Mouse (Mus musculus) neural tube, embryonic 12.5 days (tissue): Measurements from ENCODE around the gene Ccrl2. TPM values are rescaled to one million over a fixed set of nuclear protein-coding genes. Genes with fewer than 3 reads are reported as not detected.

ENCODE experiments used
- ATAC-seq: fragments of 200-750 bp; cut with Nextera tagmentation; 2 replicates; pipeline ENCODE4 v1.8.0; 2017; ENCODE audit warnings: low read depth, mild to moderate bottlenecking, moderate TSS enrichment, moderate library complexity; ENCODE audit not compliant: low FRiP score
- H3K27ac ChIP-seq: fragments of 300-500 bp; sonication (generic); 2 replicates; pipeline ENCODE4 v1.5.1; 2016
- H3K27me3 ChIP-seq: fragments of 300-500 bp; sonication (generic); replicated peaks from 2 replicates; pipeline ENCODE4 v1.6.1; 2016; ENCODE audit warnings: mild to moderate bottlenecking
- H3K36me3 ChIP-seq: fragments of 300-500 bp; sonication (generic); 2 replicates; pipeline ENCODE4 v1.6.1; 2016; ENCODE audit warnings: mild to moderate bottlenecking
- H3K4me1 ChIP-seq: fragments of 300-500 bp; sonication (generic); 2 replicates; pipeline ENCODE4 v1.6.1; 2016
- H3K4me2 ChIP-seq: fragments of 300-500 bp; sonication (generic); replicated peaks from 2 replicates; pipeline ENCODE4 v1.6.1; 2016; ENCODE audit warnings: mild to moderate bottlenecking
- H3K4me3 ChIP-seq: fragments of 300-500 bp; sonication (generic); 2 replicates; pipeline ENCODE4 v1.5.1; 2016
- H3K9ac ChIP-seq: fragments of 300-500 bp; sonication (generic); 2 replicates; pipeline ENCODE4 v1.6.1; 2016; ENCODE audit warnings: mild to moderate bottlenecking
- H3K9me3 ChIP-seq: fragments of 300-500 bp; sonication (generic); 2 replicates; pipeline ENCODE4 v1.6.1; 2016; ENCODE audit warnings: mild to moderate bottlenecking
- WGBS: fragments of 180-500 bp; shearing (Covaris S2); methylation state at CpG from one replicate; pipeline ENCODE4 v1.1.7; 2016; 5-methylcytosine and 5-hydroxymethylcytosine counted together
- polyA plus RNA-seq: library from polyadenylated mRNA; unstranded; fragments of >200 nt; fragmentation: Nextera tagmentation; extraction: Ambion mirVana; gene quantifications from 2 replicates; pipeline ENCODE4 v1.2.1, GENCODE M21; 2016

Gene Ccrl2
- polyA plus RNA-seq, 1 experiment from 2014 or later, result 0.70 TPM

DNA sequence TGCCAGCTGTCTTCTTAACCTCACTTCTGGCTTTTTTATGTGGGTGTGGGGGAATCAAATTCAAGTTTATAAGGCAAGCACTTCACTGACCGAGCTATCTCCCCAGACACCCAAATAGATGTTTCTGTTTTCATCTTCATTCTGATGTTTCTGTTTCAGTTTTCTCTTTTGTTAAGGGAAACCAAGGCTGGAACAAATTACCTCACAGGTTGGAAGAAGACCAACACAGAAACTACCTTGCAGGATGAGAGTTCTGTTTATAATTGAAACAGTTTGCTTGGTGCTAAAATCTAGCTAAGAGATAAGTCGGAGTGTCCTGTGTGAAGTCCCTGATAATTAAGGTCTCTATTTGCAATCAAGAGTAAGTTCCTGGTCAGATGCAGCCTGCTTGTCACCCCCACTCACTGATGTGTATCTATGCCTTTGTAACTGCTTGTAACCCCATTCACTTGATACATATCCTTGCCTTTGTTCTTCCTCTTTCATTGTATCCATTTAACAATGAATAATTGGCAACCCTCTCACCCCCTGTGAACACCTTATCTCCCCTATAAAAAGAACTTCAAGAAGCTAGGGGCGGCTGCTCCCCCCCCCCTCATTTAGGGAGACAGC is 29.8 kb upstream of the Ccrl2 start:
- H3K4me1 ChIP-seq, result peaks cover 8% of the 10 kb centered on the region; the same call in 1 of the 2 replicates
- H3K4me2 ChIP-seq, result no peak overlapping the region
- H3K27ac ChIP-seq, result no peak overlapping the region
- H3K27me3 ChIP-seq, result no peaks in the 10 kb centered on the region
- H3K9me3 ChIP-seq, result no peaks in the 10 kb centered on the region
- no peak for ATAC-seq
- no peaks in the 10 kb centered on the region for H3K36me3 ChIP-seq
- H3K4me3 ChIP-seq, result no peak overlapping the region
- 21% methylated on average over 3 of the region's 3 CpGs for whole genome bisulfite sequencing
- no peak overlapping the region for H3K9ac ChIP-seq

DNA sequence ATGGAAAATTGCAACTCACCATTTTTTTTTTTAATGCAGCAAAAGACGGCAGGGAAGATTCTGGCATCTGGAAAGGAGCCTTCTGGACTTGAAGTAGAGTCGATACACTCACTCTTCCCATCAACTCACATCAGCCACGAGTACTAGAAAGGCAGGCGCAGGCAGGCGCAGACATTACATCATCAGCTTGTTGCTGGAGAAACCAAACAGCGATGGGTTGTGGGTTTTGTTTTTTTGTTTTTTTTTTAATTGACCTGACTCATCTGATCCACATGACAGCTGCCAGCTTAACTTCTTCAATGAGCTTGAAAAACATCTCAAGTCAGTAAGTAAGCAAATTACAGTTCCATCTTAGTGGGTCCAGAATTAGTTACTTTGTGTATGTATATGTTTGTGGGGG is 28.8 kb upstream of the Ccrl2 start:
- H3K4me1 ChIP-seq, result peaks cover 8% of the 10 kb centered on the region; the same call in 1 of the 2 replicates
- H3K9ac ChIP-seq, result no peak overlapping the region
- 77% methylated on average over 6 of the region's 6 CpGs for WGBS
- no peaks in the 10 kb centered on the region for H3K27me3 ChIP-seq
- no peak overlapping the region for H3K4me2 ChIP-seq
- no peaks in the 10 kb centered on the region for H3K9me3 ChIP-seq
- H3K27ac ChIP-seq, result no peak overlapping the region
- H3K4me3 ChIP-seq, result no peak overlapping the region
- no peak for ATAC-seq
- no peaks in the 10 kb centered on the region for H3K36me3 ChIP-seq

DNA sequence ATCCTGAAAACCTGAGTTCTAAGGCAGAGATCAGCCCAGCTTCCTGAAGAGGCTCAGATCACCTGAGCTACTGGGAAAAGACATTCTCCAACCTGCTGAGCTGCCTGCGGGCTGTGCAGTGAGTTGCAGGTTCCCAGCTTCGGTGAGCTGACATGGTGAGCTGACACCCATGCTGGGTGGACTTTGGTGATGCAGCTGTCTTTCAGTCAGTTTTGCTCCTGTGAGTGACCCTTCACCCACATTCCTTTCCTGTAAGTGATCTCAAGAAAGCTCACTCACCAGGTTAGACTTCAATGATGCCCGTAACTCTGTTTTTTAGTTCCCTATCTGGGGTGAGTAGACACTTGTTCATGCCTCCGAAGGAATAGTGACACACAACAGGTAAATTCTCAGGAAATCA is 28.0 kb upstream of the Ccrl2 start:
- no peak for ATAC-seq
- no peaks in the 10 kb centered on the region for H3K27me3 ChIP-seq
- no peak overlapping the region for H3K4me3 ChIP-seq
- H3K4me2 ChIP-seq, result no peak overlapping the region
- no peaks in the 10 kb centered on the region for H3K36me3 ChIP-seq
- no peaks in the 10 kb centered on the region for H3K9me3 ChIP-seq
- 64% methylated on average over 4 of the region's 4 CpGs for WGBS
- no peak overlapping the region for H3K9ac ChIP-seq
- peaks cover 8% of the 10 kb centered on the region; the same call in 1 of the 2 replicates for H3K4me1 ChIP-seq
- no peak overlapping the region for H3K27ac ChIP-seq

DNA sequence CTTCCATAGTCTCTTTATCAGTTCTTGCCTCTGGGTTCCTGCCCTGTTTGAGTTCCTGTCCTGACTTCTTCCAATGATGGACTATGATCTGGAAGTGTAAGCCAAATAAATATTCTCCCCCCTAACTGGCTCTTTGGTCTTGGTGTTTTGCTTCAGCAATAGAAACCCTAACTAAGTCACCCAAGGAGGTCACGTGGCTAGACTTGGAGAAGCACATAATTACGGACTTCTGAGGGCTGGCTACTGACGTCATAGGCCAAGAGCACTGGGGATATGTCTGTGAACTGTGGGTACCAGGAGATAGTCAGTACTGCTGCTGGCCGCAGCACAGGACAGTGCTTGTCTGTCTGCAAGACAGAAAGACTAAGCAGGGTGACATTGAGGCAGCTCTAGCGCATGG is 24.4 kb upstream of the Ccrl2 start:
- no peak for ATAC-seq
- WGBS, result 85% methylated on average over 5 of the region's 5 CpGs
- H3K27me3 ChIP-seq, result no peaks in the 10 kb centered on the region

DNA sequence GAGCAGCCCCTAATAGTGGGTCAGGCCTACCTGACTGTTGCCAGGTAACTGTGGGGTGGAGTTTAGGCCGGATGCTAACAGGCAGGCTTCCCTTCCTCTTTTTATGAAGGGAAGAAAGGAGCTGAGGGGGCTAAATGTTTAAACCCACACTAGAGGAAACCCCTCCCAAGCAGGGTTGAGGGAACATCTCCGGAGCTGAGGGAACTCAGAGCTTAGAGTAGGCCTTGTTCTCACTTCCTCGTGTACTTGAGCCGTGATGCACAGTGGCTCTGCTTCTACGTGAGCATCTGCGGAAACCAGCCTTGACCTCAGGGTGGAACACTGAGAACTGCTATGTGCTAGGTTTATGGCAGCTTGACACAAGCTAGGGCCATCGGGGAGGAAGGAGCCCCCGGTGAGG is 23.5 kb upstream of the Ccrl2 start:
- 87% methylated on average over 8 of the region's 8 CpGs for WGBS
- Histone ChIP-seq H3K27me3 (no peaks in the 10 kb centered on the region), H3K4me1 (no peaks in the 10 kb centered on the region), H3K27ac (no peak overlapping the region), H3K9ac (no peak overlapping the region), H3K9me3 (no peaks in the 10 kb centered on the region), H3K36me3 (no peaks in the 10 kb centered on the region), H3K4me3 (no peak overlapping the region), H3K4me2 (no peak overlapping the region)
- ATAC-seq, result no peak

More for the DNA sequence above, 24.4 kb upstream of the Ccrl2 start:
- Histone ChIP-seq H3K27ac (no peak overlapping the region), H3K4me2 (no peak overlapping the region), H3K9me3 (no peaks in the 10 kb centered on the region), H3K36me3 (no peaks in the 10 kb centered on the region), H3K9ac (no peak overlapping the region), H3K4me3 (no peak overlapping the region), H3K4me1 (no peaks in the 10 kb centered on the region)

DNA sequence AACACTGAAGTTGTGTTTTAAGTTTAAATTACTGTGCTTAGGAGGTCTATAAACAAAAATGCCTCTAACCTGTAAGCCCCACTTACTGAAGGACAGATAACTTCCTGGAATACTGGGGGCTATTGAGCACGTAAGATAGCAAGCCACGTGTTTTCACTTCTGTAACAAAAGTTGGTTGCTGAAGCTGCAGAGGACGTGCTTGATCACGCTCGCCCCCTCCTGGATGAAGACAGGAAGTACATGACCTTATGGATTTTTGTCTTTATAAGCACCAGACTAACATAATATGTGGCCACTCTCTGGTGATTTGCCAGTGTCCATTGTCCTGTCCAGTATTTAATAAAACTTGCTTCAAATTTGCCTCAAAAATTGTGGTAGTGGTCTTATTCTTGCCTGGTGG is 20.4 kb upstream of the Ccrl2 start:
- no peak for ATAC-seq
- WGBS, result 59% methylated on average over 5 of the region's 5 CpGs

DNA sequence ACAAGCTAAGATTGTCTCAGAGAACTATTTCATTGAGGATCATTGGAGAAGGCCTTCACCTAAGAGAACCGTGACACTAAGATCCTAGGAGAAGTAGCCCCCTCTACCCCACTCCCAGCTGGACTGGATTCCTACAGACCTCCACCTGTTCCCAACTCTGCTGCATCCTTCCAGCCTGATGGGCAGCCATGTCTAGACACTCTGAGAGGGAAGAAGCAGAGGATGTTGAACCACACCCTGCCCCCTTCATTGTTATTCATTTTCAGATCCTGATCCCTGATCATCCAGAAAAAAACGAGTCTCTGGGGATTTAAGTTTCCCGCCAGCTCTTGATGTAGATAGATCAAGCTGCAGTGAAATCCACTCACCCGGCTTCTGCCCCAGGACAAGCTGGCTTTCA is 15.7 kb upstream of the Ccrl2 start:
- Histone ChIP-seq H3K4me2 (no peak overlapping the region), H3K4me3 (no peak overlapping the region), H3K27me3 (no peaks in the 10 kb centered on the region), H3K4me1 (no peaks in the 10 kb centered on the region), H3K27ac (no peak overlapping the region), H3K9ac (no peak overlapping the region), H3K36me3 (no peaks in the 10 kb centered on the region), H3K9me3 (peaks cover 10% of the 10 kb centered on the region)
- whole genome bisulfite sequencing, result 74% methylated on average over 4 of the region's 4 CpGs
- no peak for ATAC-seq

More for the DNA sequence above, 20.4 kb upstream of the Ccrl2 start:
- H3K9ac ChIP-seq, result no peak overlapping the region
- H3K4me2 ChIP-seq, result no peak overlapping the region
- no peaks in the 10 kb centered on the region for H3K27me3 ChIP-seq
- H3K27ac ChIP-seq, result no peak overlapping the region
- H3K4me3 ChIP-seq, result no peak overlapping the region
- H3K4me1 ChIP-seq, result no peaks in the 10 kb centered on the region
- peaks cover 10% of the 10 kb centered on the region for H3K9me3 ChIP-seq
- H3K36me3 ChIP-seq, result no peaks in the 10 kb centered on the region

DNA sequence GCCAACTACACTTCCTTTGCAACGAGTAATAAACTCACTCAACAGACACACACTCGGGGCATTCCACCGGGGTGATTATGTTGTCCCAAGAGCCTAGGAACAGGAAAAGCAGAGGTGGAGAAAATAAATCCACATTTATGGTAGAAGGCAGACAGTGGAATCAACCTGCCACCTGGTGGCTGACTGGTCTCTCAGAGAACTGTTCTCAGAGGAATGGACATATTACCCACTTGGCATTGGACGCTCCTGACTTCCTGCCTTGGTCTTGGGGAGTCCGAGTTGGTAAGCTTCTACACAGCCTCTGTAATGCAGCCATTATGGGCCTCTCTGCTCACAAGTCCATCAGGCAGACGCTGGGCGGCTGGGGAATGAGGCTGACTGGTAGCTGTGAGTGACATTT is 14.9 kb upstream of the Ccrl2 start:
- H3K9me3 ChIP-seq, result peaks cover 10% of the 10 kb centered on the region
- no peaks in the 10 kb centered on the region for H3K27me3 ChIP-seq
- H3K4me2 ChIP-seq, result no peak overlapping the region
- WGBS, result 63% methylated on average over 7 of the region's 7 CpGs
- no peak overlapping the region for H3K27ac ChIP-seq
- no peaks in the 10 kb centered on the region for H3K4me1 ChIP-seq
- no peaks in the 10 kb centered on the region for H3K36me3 ChIP-seq
- H3K4me3 ChIP-seq, result no peak overlapping the region
- H3K9ac ChIP-seq, result no peak overlapping the region
- no peak for ATAC-seq

DNA sequence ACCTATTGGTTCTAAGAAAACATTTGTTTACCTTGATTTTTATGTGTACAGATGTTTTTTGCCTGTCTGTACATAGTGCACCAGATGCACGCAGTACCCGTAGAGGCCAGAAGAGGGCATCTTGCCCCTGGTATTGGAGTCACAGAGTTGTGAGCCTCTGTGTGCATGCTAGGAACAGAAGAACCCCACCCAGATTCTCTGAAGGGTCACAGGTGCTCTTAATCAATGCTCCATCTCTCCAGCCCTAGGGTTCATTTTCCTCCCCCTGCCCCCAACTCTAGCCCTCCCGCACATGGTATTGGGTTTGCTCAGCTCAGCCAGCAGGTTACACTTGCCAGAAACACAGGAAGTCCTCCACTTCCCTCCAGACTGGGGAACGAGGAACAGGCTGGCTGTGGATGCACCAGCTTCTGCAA is 13.2 kb upstream of the Ccrl2 start:
- no peaks in the 10 kb centered on the region for H3K4me1 ChIP-seq
- no peak overlapping the region for H3K9ac ChIP-seq
- WGBS, result 38% methylated on average over 4 of the region's 4 CpGs
- peaks cover 10% of the 10 kb centered on the region for H3K9me3 ChIP-seq
- H3K4me3 ChIP-seq, result no peak overlapping the region
- H3K27ac ChIP-seq, result no peak overlapping the region
- H3K27me3 ChIP-seq, result no peaks in the 10 kb centered on the region
- H3K36me3 ChIP-seq, result no peaks in the 10 kb centered on the region
- H3K4me2 ChIP-seq, result no peak overlapping the region
- ATAC-seq, result no peak

DNA sequence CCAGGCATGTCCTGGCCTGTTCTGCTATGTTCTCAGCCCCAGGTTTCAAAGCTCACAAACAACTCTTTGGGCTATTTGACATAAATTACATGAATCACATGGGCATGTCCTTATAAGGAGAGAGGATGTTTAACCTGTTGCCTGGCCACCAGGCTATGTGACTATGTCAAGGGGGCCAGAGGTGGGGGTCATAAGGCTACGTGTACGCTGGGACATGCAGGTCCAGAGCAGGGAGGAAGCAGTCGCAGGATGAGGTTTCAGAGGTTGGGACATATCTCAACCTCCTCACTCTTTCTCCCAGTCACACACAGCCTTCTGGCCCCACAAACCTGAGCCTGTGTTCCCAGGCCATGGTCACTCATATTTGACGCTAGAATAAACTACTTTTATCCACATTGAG is 9.7 kb upstream of the Ccrl2 start:
- WGBS, result 88% methylated on average over 4 of the region's 4 CpGs
- H3K9me3 ChIP-seq, result no peaks in the 10 kb centered on the region
- H3K4me2 ChIP-seq, result no peak overlapping the region
- H3K4me1 ChIP-seq, result no peaks in the 10 kb centered on the region
- no peaks in the 10 kb centered on the region for H3K36me3 ChIP-seq
- no peak overlapping the region for H3K27ac ChIP-seq
- H3K4me3 ChIP-seq, result no peak overlapping the region
- H3K9ac ChIP-seq, result no peak overlapping the region
- ATAC-seq, result no peak
- H3K27me3 ChIP-seq, result no peaks in the 10 kb centered on the region

DNA sequence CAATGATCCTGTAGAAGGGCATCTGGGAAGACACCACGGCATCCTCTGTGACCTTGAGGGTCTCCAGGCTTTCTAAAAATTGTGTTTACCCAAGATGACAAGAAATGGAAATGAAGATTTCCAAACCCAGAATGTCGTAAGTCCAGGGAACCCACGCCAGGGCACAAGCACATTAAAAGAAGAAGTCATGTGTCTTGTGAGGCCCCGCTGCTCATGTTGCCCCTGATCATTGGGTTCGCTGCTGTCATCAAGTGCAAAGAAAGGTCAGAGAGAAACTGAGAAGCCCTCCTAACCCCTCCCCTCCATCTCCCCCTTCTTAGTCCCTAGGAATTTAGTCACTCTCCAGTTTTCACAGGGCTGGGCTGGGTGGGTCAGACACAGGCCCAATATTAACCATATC is 5.5 kb upstream of the Ccrl2 start:
- ATAC-seq, result no peak
- no peak overlapping the region for H3K9ac ChIP-seq

DNA sequence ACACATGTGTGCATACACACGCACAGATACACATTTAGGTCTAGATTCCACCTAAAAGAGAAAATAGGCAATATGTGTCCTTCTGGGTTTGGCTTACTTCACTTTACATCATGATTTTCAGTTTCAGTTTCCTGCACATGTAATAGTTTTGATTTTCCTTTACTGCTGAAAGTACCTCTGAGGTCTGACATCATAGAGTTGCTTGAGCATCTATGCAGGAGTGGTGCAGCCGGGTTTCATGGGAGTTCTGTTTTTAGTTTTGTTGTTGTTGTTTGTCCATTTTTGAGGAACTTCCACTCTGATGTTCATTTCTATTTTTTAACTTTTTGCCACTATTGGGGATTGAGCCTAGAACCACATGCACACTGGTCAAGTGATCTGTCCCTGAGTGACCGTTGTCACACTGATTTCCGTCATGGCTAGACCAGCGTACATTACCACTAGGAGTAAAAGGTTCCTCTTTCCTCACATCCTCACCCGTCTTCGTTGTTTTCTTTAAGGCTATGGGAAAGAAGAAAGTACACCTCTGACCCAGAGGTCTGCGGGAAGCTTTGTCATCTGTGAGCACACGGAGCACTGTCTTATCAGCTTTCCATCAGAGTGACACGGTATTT is 1.7 kb upstream of the Ccrl2 start:
- Histone ChIP-seq H3K4me2 (no peak overlapping the region), H3K36me3 (no peaks in the 10 kb centered on the region), H3K4me3 (no peak overlapping the region), H3K27ac (no peak overlapping the region), H3K9ac (no peak overlapping the region), H3K27me3 (no peaks in the 10 kb centered on the region), H3K9me3 (no peaks in the 10 kb centered on the region), H3K4me1 (no peaks in the 10 kb centered on the region)
- 84% methylated on average over 10 of the region's 10 CpGs for WGBS
- no peak for ATAC-seq

More for the DNA sequence above, 5.5 kb upstream of the Ccrl2 start:
- Histone ChIP-seq H3K27ac (no peak overlapping the region), H3K4me2 (no peak overlapping the region), H3K27me3 (no peaks in the 10 kb centered on the region), H3K4me3 (no peak overlapping the region), H3K4me1 (no peaks in the 10 kb centered on the region), H3K9me3 (no peaks in the 10 kb centered on the region), H3K36me3 (no peaks in the 10 kb centered on the region)
- 86% methylated on average over 5 of the region's 5 CpGs for WGBS
